Mouse (Mus musculus) forebrain, embryonic 13.5 days (tissue): ENCODE results near the gene BC035044. TPM values are rescaled to one million over a fixed set of nuclear protein-coding genes. Genes with fewer than 3 reads are reported as not detected.
"Not testable (repeated sequence)": the region's sequence is repeated elsewhere in the genome, so short reads cannot be mapped to it uniquely, and the experiment has no call there.

Source experiments
- ATAC-seq: fragments of 200-750 bp; cut with Nextera tagmentation; 2 replicates; pipeline ENCODE4 v1.8.0; 2017
- H3K27ac ChIP-seq: fragments of 300-500 bp; sonication (generic); 2 replicates; pipeline ENCODE4 v1.5.1; 2015; ENCODE audit warnings: inconsistent platforms, mild to moderate bottlenecking, moderate library complexity
- H3K27me3 ChIP-seq: fragments of 300-500 bp; sonication (generic); 2 replicates; pipeline ENCODE4 v1.6.1; 2015; ENCODE audit warnings: mild to moderate bottlenecking, inconsistent platforms
- H3K36me3 ChIP-seq: fragments of 300-500 bp; sonication (generic); 2 replicates; pipeline ENCODE4 v1.6.1; 2015; ENCODE audit warnings: mild to moderate bottlenecking, inconsistent platforms; ENCODE audit not compliant: poor library complexity, severe bottlenecking
- H3K4me1 ChIP-seq: fragments of 300-500 bp; sonication (generic); 2 replicates; pipeline ENCODE4 v1.6.1; 2015; ENCODE audit warnings: inconsistent platforms
- H3K4me2 ChIP-seq: fragments of 300-500 bp; sonication (generic); 2 replicates; pipeline ENCODE4 v1.6.1; 2015; ENCODE audit warnings: inconsistent platforms, mild to moderate bottlenecking, moderate library complexity
- H3K4me3 ChIP-seq: fragments of 300-500 bp; sonication (generic); 2 replicates; pipeline ENCODE4 v1.5.1; 2015; ENCODE audit warnings: mild to moderate bottlenecking, inconsistent platforms
- H3K9ac ChIP-seq: fragments of 300-500 bp; sonication (generic); 2 replicates; pipeline ENCODE4 v1.6.1; 2015; ENCODE audit warnings: mild to moderate bottlenecking, inconsistent platforms
- H3K9me3 ChIP-seq: fragments of 300-500 bp; sonication (generic); replicated peaks from 2 replicates; pipeline ENCODE4 v1.6.1; 2016; ENCODE audit warnings: inconsistent platforms
- WGBS: fragments of 180-500 bp; shearing (Covaris S2); methylation state at CpG from one replicate; pipeline ENCODE4 v1.1.7; 2015; 5-methylcytosine and 5-hydroxymethylcytosine counted together
- polyA plus RNA-seq: library from polyadenylated mRNA; unstranded; fragments of >200 nt; fragmentation: Nextera tagmentation; extraction: Ambion mirVana; gene quantifications from 2 replicates; pipeline ENCODE4 v1.2.1, GENCODE M21; 2015

Gene BC035044
- 0.17 and 0.29 TPM in 2 replicates for polyA plus RNA-seq

DNA sequence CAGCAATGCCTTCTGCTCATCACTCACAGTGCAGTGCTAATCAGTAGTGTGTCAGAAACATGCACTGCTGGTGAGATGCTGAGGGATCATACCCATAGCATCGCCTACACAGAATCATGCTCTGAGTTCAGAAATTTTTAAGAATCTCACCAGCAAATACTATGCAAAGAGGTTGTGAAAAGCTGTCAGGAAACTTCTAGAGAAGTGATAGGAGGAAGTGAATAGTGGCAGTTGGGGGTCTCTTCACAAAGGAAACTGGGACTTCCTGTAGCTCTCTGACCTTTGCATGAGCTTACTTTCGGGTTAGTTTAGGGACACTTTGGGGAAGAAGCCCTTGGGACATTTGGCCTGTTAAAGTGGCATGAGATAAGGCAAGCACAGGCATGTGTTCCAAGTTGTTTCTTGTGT, at the start of gene BC035044:
BC035044 (minus strand) TSS at position 179 of the 408 bp plus-strand sequence.
- H3K4me3 ChIP-seq, result no peak within 1 kb of the TSS
- 73% methylated on average over 2 of the region's 2 CpGs for WGBS
- H3K9me3 ChIP-seq, result no peaks in the 10 kb centered on the region
- no peaks in the 10 kb centered on the region for H3K4me1 ChIP-seq
- H3K27ac ChIP-seq, result no peak within 1 kb of the TSS
- H3K9ac ChIP-seq, result no peak within 1 kb of the TSS
- no peak within 1 kb of the TSS for H3K4me2 ChIP-seq
- no peaks in the 10 kb centered on the region for H3K27me3 ChIP-seq
- H3K36me3 ChIP-seq, result no peaks in the 10 kb centered on the region
- no peak for ATAC-seq

DNA sequence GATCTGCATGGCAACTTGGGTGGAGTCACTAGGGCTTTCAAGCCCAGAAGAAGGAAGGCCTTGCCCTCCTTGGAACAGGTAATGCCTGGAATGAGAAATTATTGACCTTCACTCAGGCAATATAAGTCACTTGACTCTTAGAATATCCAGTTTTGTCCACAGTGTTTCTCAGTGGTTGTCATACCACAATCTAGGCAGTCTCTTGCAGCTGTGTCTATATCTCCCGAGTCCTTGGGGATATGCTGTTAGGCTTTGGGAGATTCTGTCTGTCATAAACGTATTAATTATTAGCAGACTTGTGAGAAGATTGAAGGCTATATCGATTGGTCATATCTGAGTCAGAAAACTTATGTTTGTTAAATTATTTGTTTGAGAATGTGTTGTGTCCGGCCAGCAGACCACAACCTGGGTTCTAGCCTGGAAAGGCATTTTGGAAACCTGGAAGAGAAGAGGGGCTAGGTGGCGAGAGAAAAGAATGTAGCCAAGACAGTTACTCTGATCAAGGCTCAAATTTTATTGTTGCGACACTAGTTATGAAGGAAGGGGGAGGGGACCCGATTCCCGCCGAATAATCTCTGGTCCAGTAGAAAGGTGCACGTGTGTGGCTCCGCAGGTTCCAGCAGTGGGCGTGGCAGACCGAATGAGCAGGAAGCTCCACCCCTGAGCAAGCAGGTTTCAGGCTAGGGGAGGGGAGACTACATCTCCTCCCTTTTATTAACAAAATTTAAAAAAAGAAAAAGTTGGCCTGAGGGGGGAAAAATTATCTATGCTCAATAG, 45.2 kb upstream of the BC035044 start:
- ATAC-seq, H3K4me3 ChIP-seq, H3K36me3 ChIP-seq, H3K27ac ChIP-seq, H3K4me2 ChIP-seq, H3K9me3 ChIP-seq, H3K4me1 ChIP-seq, H3K9ac ChIP-seq, H3K27me3 ChIP-seq: not testable (repeated sequence)
- WGBS, result 85% methylated on average over 5 of the region's 13 CpGs

GRCm38 (mm10) chr6:128934081-128934480, 43.2 kb upstream of the BC035044 start, which contains the start of gene Clec2g:
Clec2g (plus strand) TSS chr6:128934381.
- not testable (repeated sequence) for H3K9ac ChIP-seq, H3K27me3 ChIP-seq, H3K36me3 ChIP-seq, ATAC-seq, H3K4me3 ChIP-seq, H3K27ac ChIP-seq, H3K4me1 ChIP-seq, H3K4me2 ChIP-seq, H3K9me3 ChIP-seq
- 97% methylated on average over 4 of the region's 4 CpGs for WGBS

- no peak for ATAC-seq
- Histone ChIP-seq H3K36me3 (no peaks in the 10 kb centered on the region), H3K4me2 (no peak overlapping the region), H3K9ac (no peak overlapping the region), H3K4me1 (0 out of 2 replicates have a peak, but pooled peaks cover 4% of the 10 kb centered on the region), H3K4me3 (no peak overlapping the region), H3K27me3 (no peaks in the 10 kb centered on the region), H3K27ac (no peak overlapping the region), H3K9me3 (no peaks in the 10 kb centered on the region)
- 82% methylated on average over 2 of the region's 2 CpGs for WGBS
Observed at GRCm38 (mm10) chr6:128933050-128933449, 42.1 kb upstream of the BC035044 start.

GRCm38 (mm10) chr6:128917322-128917721, 26.4 kb upstream of the BC035044 start:
- Histone ChIP-seq H3K9me3 (no peaks in the 10 kb centered on the region), H3K27me3 (no peaks in the 10 kb centered on the region), H3K4me3 (no peak overlapping the region), H3K4me2 (no peak overlapping the region), H3K4me1 (no peaks in the 10 kb centered on the region), H3K27ac (no peak overlapping the region), H3K36me3 (no peaks in the 10 kb centered on the region), H3K9ac (no peak overlapping the region)
- WGBS, result 92% methylated on average over 2 of the region's 2 CpGs
- no peak for ATAC-seq

GRCm38 (mm10) chr6:128913598-128914254, 22.8 kb upstream of the BC035044 start:
- H3K4me3 ChIP-seq, result no peak overlapping the region
- no peaks in the 10 kb centered on the region for H3K4me1 ChIP-seq
- H3K9ac ChIP-seq, result no peak overlapping the region
- WGBS, result 85% methylated on average over 2 of the region's 2 CpGs
- no peaks in the 10 kb centered on the region for H3K36me3 ChIP-seq
- no peaks in the 10 kb centered on the region for H3K27me3 ChIP-seq
- H3K9me3 ChIP-seq, result no peaks in the 10 kb centered on the region; the same call in 1 of the 2 replicates
- no peak overlapping the region for H3K4me2 ChIP-seq
- no peak for ATAC-seq
- no peak overlapping the region for H3K27ac ChIP-seq

DNA sequence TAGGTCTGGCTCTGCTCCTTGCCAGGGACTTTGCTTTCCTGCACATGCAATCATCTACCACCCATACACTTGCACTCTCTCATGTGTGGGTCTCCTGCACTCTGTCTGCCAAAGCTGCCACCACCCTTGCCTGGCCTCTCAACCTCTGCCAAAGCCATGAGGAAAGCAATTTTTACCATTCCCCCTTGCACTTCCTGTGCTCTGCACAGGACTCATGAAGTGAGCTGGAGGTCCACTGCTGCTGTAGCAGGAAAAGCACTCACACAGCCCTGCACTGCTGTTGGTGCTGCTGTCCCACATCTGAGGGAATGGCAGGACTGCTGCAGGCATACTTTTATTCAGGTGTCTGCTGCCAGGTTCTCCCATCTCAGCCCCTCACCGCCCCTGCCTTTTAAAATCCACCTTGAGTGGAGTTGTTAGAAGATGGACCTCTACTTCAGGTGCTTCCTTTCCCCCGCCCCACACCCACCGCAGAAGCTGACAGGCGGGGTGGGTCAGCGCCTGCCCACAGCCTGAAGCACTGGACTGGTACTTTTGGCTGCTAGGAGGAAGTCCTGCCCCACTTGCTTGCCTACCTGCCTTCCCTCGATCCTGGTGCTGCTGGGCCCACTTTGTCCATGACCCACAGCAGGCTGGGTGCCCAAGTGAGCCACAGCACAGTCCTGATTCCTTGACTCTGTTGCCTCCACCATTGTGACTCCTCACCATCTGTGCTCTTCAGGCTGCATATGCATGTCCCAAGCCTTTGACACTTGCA, 10.0 kb upstream of the BC035044 start:
- H3K4me1 ChIP-seq, H3K4me3 ChIP-seq, H3K4me2 ChIP-seq, H3K27me3 ChIP-seq, H3K36me3 ChIP-seq, H3K9ac ChIP-seq, H3K27ac ChIP-seq, ATAC-seq, H3K9me3 ChIP-seq: not testable (repeated sequence)
- WGBS, result 90% methylated on average over 6 of the region's 6 CpGs

DNA sequence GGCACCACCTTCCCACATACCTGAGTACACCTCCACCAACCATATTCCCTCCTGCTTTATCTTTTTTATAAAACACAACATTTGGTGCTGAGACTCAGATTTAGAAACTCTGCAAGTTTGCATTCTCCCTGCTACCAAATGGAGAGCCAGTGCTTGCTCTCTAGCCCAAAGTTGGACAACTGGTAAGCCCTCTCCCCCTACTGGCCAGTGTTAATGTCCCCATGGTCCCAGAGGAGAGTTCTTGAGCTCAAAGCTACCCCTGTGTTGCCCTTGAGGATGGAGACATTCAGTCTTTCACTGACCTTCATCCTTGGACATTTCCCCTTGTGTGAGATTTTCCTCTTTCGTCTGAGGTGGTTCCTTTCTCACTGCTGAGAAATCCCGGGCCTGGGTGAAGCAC, 9.1 kb upstream of the BC035044 start:
- Histone ChIP-seq H3K27ac (no peak overlapping the region), H3K4me3 (no peak overlapping the region), H3K36me3 (no peaks in the 10 kb centered on the region), H3K9ac (no peak overlapping the region), H3K9me3 (no peaks in the 10 kb centered on the region), H3K4me2 (no peak overlapping the region), H3K4me1 (no peaks in the 10 kb centered on the region), H3K27me3 (no peaks in the 10 kb centered on the region)
- WGBS, result 88% methylated on average over 2 of the region's 2 CpGs
- ATAC-seq, result no peak

DNA sequence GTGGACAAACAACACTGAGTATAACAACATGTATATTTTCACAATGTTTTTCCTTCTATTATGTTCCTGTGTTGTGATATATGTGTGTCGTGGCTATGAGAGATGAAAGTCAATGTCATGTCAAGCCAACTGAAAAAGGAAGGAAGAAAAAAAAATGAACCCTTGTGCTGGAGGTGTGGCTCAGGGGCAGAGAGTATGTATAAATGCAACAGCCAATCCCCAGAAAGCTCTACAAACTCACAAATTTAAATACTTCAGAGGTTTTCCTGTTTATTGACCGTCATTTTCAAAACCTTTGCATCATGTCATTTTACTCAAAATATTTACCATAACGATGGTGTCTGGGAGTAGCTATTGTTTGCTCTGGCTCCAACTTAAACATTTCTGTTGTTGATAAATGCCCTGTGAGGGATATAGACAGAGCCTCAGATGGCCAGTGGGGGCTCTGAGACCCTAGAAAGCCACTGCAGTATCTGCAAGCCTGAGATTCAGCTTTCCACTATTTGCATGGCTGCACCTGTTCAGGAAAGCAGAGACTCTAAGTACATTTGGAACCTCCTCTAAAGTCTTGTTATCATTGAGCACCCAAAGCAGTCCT, 4.6 kb upstream of the BC035044 start:
- WGBS, result 81% methylated on average over 3 of the region's 3 CpGs
- H3K4me1 ChIP-seq, result no peaks in the 10 kb centered on the region

DNA sequence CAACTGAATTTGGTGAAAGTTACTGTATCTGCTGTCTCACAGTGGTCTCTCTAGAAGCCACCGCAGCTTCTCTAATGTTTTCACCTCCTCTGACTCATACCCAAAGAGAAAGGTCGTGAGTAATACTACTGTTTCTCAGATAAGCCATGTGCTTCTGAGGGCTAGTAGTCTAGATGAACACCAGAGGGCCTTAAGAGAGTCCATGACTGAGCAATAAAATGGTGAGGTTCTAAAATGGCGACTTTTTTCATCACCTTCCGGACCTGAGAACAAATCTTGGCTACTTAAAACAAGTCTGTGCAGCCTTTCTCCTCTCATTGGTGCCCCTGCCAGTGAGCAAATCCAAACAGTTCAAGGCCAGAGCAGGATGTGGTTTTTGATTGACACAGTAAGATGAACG, 2.1 kb downstream of the BC035044 start:
- Histone ChIP-seq H3K9me3 (no peaks in the 10 kb centered on the region), H3K4me1 (no peaks in the 10 kb centered on the region), H3K4me3 (no peak overlapping the region), H3K27ac (no peak overlapping the region), H3K27me3 (no peaks in the 10 kb centered on the region), H3K9ac (no peak overlapping the region), H3K4me2 (no peak overlapping the region), H3K36me3 (no peaks in the 10 kb centered on the region)
- 89% methylated on average over 5 of the region's 5 CpGs for WGBS
- ATAC-seq, result no peak

More for the DNA sequence above, 4.6 kb upstream of the BC035044 start:
- H3K36me3 ChIP-seq, result no peaks in the 10 kb centered on the region
- no peak overlapping the region for H3K27ac ChIP-seq
- H3K4me2 ChIP-seq, result no peak overlapping the region
- H3K9ac ChIP-seq, result no peak overlapping the region
- no peak for ATAC-seq
- no peaks in the 10 kb centered on the region for H3K9me3 ChIP-seq
- no peak overlapping the region for H3K4me3 ChIP-seq
- no peaks in the 10 kb centered on the region for H3K27me3 ChIP-seq

- not testable (repeated sequence) for H3K9ac ChIP-seq, H3K36me3 ChIP-seq, H3K4me3 ChIP-seq, H3K27ac ChIP-seq, H3K4me1 ChIP-seq, H3K4me2 ChIP-seq, H3K27me3 ChIP-seq, H3K9me3 ChIP-seq, ATAC-seq
- WGBS, result 90% methylated on average over 6 of the region's 6 CpGs
Observed at GRCm38 (mm10) chr6:128887091-128887790, 3.7 kb downstream of the BC035044 start, which contains the start of gene Clec2i. Clec2i (plus strand) TSS chr6:128887588.
